Mouse (Mus musculus): ENCODE measurements around the gene Ptprt. TPM values are rescaled to one million over a fixed set of nuclear protein-coding genes. Genes with fewer than 3 reads are reported as not detected.

The Ptprt gene
- polyA plus RNA-seq, 1 experiment from 2014 or later: 2.4 TPM

DNA sequence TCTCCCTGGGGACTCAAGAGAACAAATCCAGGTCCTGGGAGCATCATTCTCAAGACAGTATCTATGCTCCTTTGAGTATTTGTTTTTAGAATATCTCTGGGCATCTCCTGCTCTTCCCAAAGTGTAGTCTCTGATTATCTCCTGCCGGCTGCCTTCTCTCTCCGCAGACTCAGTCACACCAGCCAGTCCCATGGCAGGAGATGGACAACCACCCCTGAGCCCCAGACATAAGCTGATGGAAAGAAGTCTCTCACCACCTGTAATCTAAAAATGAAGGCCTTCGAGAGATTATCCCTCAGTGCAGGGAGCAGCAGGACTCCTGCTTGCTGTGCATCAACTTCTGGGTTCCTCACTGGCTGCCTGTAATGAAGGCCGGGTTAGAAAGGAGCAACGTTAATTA lies 151.9 kb downstream of the Ptprt start:
- Histone ChIP-seq H3K4me3 (ENCODE audit: low read depth, low read length) (no peak overlapping the region), H3K9me3 (ENCODE audit: control insufficient read depth, low read length) (no peaks in the 10 kb centered on the region), H3K4me1 (ENCODE audit: control insufficient read depth, insufficient read depth, low read length) (no peaks in the 10 kb centered on the region), H3K36me3 (ENCODE audit: control insufficient read depth, insufficient read depth, low read length) (no peaks in the 10 kb centered on the region), H3K4me2 (ENCODE audit: low read depth, severe bottlenecking) (no peak overlapping the region), H3K9ac (ENCODE audit: low read length) (no peak overlapping the region), H3K27me3 (ENCODE audit: control insufficient read depth, insufficient read depth, low read length) (no peaks in the 10 kb centered on the region), H3K27ac (replicated peaks; ENCODE audit: low read depth, low read length) (no peak overlapping the region)
- DNase-seq (ENCODE audit: low spot score) (no peak), ATAC-seq (ENCODE audit: insufficient number of reproducible peaks, low FRiP score, low TSS enrichment, low read depth) (no peak)
- WGBS: 79% methylated on average over 5 of the region's 5 CpGs

DNA sequence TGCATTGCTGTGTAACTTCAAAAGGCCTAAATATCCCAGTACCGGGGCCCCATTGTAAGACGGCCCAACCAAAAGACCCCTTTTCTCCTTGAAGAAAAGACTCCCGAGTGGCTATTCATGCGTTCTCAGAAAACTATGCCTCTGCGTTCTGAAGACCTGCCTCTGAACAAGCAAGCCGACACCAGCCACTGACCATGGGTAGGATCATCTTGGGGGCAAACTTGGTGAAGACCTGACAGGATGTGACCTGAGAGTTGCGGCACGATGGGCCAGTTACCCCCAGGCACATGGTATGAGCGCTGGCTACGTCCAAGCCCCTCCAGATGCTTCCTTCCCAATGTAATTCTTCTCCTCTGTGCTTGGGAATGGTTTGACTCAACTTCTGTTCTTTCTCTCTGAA lies 153.3 kb downstream of the Ptprt start:
- Histone ChIP-seq H3K9ac (ENCODE audit: low read length) (no peak overlapping the region), H3K4me1 (ENCODE audit: control insufficient read depth, insufficient read depth, low read length) (no peaks in the 10 kb centered on the region), H3K36me3 (ENCODE audit: control insufficient read depth, insufficient read depth, low read length) (no peaks in the 10 kb centered on the region), H3K27me3 (ENCODE audit: control insufficient read depth, insufficient read depth, low read length) (no peaks in the 10 kb centered on the region), H3K27ac (replicated peaks; ENCODE audit: low read depth, low read length) (no peak overlapping the region), H3K4me2 (ENCODE audit: low read depth, severe bottlenecking) (no peak overlapping the region), H3K9me3 (ENCODE audit: control insufficient read depth, low read length) (no peaks in the 10 kb centered on the region), H3K4me3 (ENCODE audit: low read depth, low read length) (no peak overlapping the region)
- ATAC-seq (ENCODE audit: insufficient number of reproducible peaks, low FRiP score, low TSS enrichment, low read depth) (no peak), DNase-seq (ENCODE audit: low spot score) (no peak)
- 92% methylated on average over 10 of the region's 10 CpGs for WGBS

DNA sequence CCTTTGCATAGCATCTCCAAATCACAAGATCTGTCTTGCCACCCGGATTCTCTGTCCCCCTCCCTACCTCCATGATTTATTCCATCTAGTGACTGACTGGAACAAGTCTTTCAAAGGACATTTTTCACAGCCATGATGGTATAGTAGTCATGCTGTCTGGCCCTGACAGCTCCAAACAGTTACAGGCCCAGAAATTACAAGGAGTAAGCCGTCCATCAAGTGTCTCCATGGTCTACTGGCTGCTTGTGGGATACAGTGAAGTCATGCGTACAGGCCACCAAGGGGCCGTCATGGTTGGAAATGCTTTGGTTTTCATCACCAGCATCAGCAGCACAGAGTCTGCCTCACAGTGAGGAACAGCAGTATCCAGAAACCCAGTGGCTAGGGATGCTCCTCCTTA lies 156.1 kb downstream of the Ptprt start:
- Histone ChIP-seq H3K9me3 (ENCODE audit: control insufficient read depth, low read length) (no peaks in the 10 kb centered on the region), H3K9ac (ENCODE audit: low read length) (no peak overlapping the region), H3K27me3 (ENCODE audit: control insufficient read depth, insufficient read depth, low read length) (no peaks in the 10 kb centered on the region), H3K27ac (replicated peaks; ENCODE audit: low read depth, low read length) (no peak overlapping the region), H3K36me3 (ENCODE audit: control insufficient read depth, insufficient read depth, low read length) (no peaks in the 10 kb centered on the region), H3K4me1 (ENCODE audit: control insufficient read depth, insufficient read depth, low read length) (no peaks in the 10 kb centered on the region), H3K4me2 (ENCODE audit: low read depth, severe bottlenecking) (no peak overlapping the region), H3K4me3 (ENCODE audit: low read depth, low read length) (no peak overlapping the region)
- DNase-seq (ENCODE audit: low spot score): no peak
- no peak for ATAC-seq (ENCODE audit: insufficient number of reproducible peaks, low FRiP score, low TSS enrichment, low read depth)
- 82% methylated on average over 4 of the region's 4 CpGs for WGBS

DNA sequence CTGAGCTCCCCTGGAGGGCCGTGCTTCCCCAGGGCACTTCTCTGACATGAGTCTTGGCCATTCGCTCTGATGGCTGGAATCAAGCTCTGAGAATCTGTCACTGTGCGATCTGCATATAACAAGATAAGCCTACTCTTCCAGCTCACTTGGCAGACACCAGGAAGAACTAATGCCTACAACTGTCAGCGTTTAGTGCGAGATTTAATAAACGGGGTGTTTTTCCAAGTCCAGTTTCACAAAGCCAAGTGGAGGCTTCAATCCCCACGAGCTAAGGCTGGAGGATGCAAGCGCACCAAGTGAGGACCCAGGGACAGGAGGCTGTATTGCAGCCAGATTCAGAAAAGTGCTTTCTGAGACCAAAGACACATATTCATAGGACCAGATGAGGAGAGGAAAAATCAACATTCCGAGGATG lies 161.4 kb downstream of the Ptprt start:
- H3K4me3 ChIP-seq (ENCODE audit: low read depth, low read length): no peak overlapping the region
- no peak overlapping the region for H3K4me2 ChIP-seq (ENCODE audit: low read depth, severe bottlenecking)
- H3K4me1 ChIP-seq (ENCODE audit: control insufficient read depth, insufficient read depth, low read length): no peaks in the 10 kb centered on the region
- 87% methylated on average over 9 of the region's 9 CpGs for whole genome bisulfite sequencing
- ATAC-seq (ENCODE audit: insufficient number of reproducible peaks, low FRiP score, low TSS enrichment, low read depth) (no peak), DNase-seq (ENCODE audit: low spot score) (no peak)
- no peaks in the 10 kb centered on the region for H3K27me3 ChIP-seq (ENCODE audit: control insufficient read depth, insufficient read depth, low read length)
- H3K36me3 ChIP-seq (ENCODE audit: control insufficient read depth, insufficient read depth, low read length): no peaks in the 10 kb centered on the region
- H3K27ac ChIP-seq (replicated peaks; ENCODE audit: low read depth, low read length): no peak overlapping the region
- H3K9me3 ChIP-seq (ENCODE audit: control insufficient read depth, low read length): no peaks in the 10 kb centered on the region
- no peak overlapping the region for H3K9ac ChIP-seq (ENCODE audit: low read length)

DNA sequence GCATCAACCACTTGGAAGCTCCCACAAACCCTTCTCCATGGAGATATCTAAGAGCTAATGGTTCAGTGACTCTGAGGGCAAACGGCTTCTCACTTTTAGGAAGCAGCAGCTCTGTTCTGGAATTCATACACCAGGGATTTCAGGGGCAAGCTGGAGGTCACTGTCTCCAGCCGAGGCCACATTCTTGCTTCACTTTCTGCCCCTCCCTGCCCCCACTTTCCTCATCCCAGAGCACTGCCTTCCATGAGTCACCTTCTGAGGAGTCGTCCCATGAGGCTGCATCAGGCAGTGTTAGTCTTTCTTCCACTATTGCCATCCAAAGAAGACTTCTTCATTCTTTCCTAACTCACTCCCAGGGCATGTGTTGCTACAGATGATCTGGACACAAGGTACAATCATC lies 162.8 kb downstream of the Ptprt start:
- H3K27me3 ChIP-seq (ENCODE audit: control insufficient read depth, insufficient read depth, low read length): no peaks in the 10 kb centered on the region
- no peak for DNase-seq (ENCODE audit: low spot score)
- H3K27ac ChIP-seq (replicated peaks; ENCODE audit: low read depth, low read length): no peak overlapping the region
- H3K9ac ChIP-seq (ENCODE audit: low read length): no peak overlapping the region
- no peaks in the 10 kb centered on the region for H3K36me3 ChIP-seq (ENCODE audit: control insufficient read depth, insufficient read depth, low read length)
- 55% methylated on average over 3 of the region's 3 CpGs for WGBS
- ATAC-seq (ENCODE audit: insufficient number of reproducible peaks, low FRiP score, low TSS enrichment, low read depth): no peak
- no peaks in the 10 kb centered on the region for H3K4me1 ChIP-seq (ENCODE audit: control insufficient read depth, insufficient read depth, low read length)
- no peak overlapping the region for H3K4me3 ChIP-seq (ENCODE audit: low read depth, low read length)
- no peaks in the 10 kb centered on the region for H3K9me3 ChIP-seq (ENCODE audit: control insufficient read depth, low read length)
- no peak overlapping the region for H3K4me2 ChIP-seq (ENCODE audit: low read depth, severe bottlenecking)

DNA sequence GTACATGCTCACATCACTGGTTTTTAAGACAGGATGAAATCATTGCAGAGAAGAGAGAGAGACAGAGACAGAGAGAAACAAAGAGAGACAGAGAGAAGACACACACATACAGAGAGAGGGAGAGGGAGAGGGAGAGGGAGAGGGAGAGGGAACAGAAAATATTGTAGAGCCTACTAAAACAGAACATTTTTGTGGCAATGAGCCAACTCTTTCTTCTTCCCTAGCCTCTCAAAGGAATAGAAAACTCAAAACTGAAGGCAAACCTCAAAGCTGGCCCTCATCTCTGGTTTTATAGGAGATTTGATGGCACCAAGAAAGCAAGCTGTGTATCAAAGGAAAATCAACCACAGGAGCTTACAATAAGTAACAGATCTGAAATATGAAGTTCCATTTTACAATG lies 176.9 kb downstream of the Ptprt start:
- H3K4me2 ChIP-seq (ENCODE audit: low read depth, severe bottlenecking): no peak overlapping the region
- DNase-seq (ENCODE audit: low spot score) (no peak), ATAC-seq (ENCODE audit: insufficient number of reproducible peaks, low FRiP score, low TSS enrichment, low read depth) (no peak)
- H3K27me3 ChIP-seq (ENCODE audit: control insufficient read depth, insufficient read depth, low read length): no peaks in the 10 kb centered on the region
- H3K9me3 ChIP-seq (ENCODE audit: control insufficient read depth, low read length): no peaks in the 10 kb centered on the region
- no peak overlapping the region for H3K4me3 ChIP-seq (ENCODE audit: low read depth, low read length)
- no peak overlapping the region for H3K27ac ChIP-seq (replicated peaks; ENCODE audit: low read depth, low read length)
- H3K4me1 ChIP-seq (ENCODE audit: control insufficient read depth, insufficient read depth, low read length): no peaks in the 10 kb centered on the region
- H3K36me3 ChIP-seq (ENCODE audit: control insufficient read depth, insufficient read depth, low read length): no peaks in the 10 kb centered on the region
- no peak overlapping the region for H3K9ac ChIP-seq (ENCODE audit: low read length)

DNA sequence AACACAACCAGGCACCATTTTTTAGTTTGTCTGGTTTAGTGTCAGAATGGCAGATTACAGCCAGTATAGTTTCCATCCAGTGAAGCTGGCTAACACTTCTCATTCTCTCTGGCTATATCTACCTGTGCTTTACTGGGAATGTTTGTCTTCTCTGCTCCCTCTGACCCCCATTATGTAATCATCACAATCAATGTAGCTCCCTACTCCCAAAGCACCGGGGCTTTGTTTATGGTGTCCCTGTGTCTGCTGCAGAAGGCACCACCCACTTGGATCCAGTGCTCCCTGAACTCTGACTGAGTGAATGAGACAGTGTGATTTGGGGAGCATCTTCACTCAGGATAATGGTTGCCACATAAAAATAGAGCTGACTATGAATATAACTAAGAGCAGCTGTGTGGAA lies 217.8 kb downstream of the Ptprt start:
- H3K4me1 ChIP-seq (ENCODE audit: control insufficient read depth, insufficient read depth, low read length): no peaks in the 10 kb centered on the region
- 56% methylated on average over 1 of the region's 1 CpGs for WGBS
- no peak for DNase-seq (ENCODE audit: low spot score)
- no peak overlapping the region for H3K4me3 ChIP-seq (ENCODE audit: low read depth, low read length)
- H3K36me3 ChIP-seq (ENCODE audit: control insufficient read depth, insufficient read depth, low read length): no peaks in the 10 kb centered on the region
- no peak overlapping the region for H3K27ac ChIP-seq (replicated peaks; ENCODE audit: low read depth, low read length)
- ATAC-seq (ENCODE audit: insufficient number of reproducible peaks, low FRiP score, low TSS enrichment, low read depth): no peak
- no peak overlapping the region for H3K4me2 ChIP-seq (ENCODE audit: low read depth, severe bottlenecking)
- H3K27me3 ChIP-seq (ENCODE audit: control insufficient read depth, insufficient read depth, low read length): no peaks in the 10 kb centered on the region
- H3K9ac ChIP-seq (ENCODE audit: low read length): no peak overlapping the region
- H3K9me3 ChIP-seq (ENCODE audit: control insufficient read depth, low read length): no peaks in the 10 kb centered on the region

DNA sequence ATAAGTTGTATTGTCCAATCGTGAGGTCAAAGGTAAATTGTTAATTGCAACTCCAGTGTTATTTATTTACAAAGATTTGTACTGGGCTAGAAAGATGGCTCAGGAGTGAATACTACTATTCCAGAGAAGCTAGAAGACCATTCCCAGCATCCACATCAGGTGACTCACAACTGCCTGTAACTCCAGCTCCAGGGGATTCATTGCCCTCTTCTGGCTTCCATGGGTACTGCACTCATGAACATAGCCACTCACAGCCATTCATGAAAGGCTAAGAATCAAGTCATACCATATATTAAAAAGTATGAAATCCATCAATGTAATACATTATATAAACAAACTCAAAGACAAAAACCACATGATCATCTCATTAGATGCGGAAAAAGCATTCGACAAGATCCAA lies 224.3 kb downstream of the Ptprt start:
- Histone ChIP-seq H3K27ac (replicated peaks; ENCODE audit: low read depth, low read length) (no peak overlapping the region), H3K4me1 (ENCODE audit: control insufficient read depth, insufficient read depth, low read length) (no peaks in the 10 kb centered on the region), H3K27me3 (ENCODE audit: control insufficient read depth, insufficient read depth, low read length) (no peaks in the 10 kb centered on the region), H3K9me3 (ENCODE audit: control insufficient read depth, low read length) (no peaks in the 10 kb centered on the region), H3K36me3 (ENCODE audit: control insufficient read depth, insufficient read depth, low read length) (no peaks in the 10 kb centered on the region), H3K4me3 (ENCODE audit: low read depth, low read length) (no peak overlapping the region), H3K4me2 (ENCODE audit: low read depth, severe bottlenecking) (no peak overlapping the region), H3K9ac (ENCODE audit: low read length) (no peak overlapping the region)
- no peak for ATAC-seq (ENCODE audit: insufficient number of reproducible peaks, low FRiP score, low TSS enrichment, low read depth)
- no peak for DNase-seq (ENCODE audit: low spot score)
- WGBS: 85% methylated on average over 3 of the region's 3 CpGs

DNA sequence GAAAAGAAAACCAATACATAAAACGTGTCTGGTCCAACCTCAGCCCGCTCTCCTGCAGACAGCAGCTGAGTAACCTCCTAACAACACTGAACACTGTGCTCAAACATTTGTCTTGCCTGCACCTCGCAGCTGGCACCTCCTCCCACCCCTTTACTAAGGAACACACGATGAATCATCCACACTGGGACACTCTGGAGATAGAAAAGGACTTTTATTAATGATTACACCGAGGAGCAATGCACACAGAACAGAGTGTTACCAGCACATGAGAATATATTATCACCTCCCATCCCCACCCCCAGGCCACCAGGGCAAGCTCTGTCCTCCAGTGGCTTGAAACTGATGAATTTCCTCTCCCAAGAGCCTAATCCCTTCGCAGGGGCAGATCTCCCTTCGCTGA lies 230.8 kb downstream of the Ptprt start:
- Histone ChIP-seq H3K27me3 (ENCODE audit: control insufficient read depth, insufficient read depth, low read length) (no peaks in the 10 kb centered on the region), H3K4me3 (ENCODE audit: low read depth, low read length) (no peak overlapping the region), H3K9me3 (ENCODE audit: control insufficient read depth, low read length) (no peaks in the 10 kb centered on the region), H3K4me2 (ENCODE audit: low read depth, severe bottlenecking) (no peak overlapping the region), H3K36me3 (ENCODE audit: control insufficient read depth, insufficient read depth, low read length) (no peaks in the 10 kb centered on the region), H3K9ac (ENCODE audit: low read length) (no peak overlapping the region), H3K4me1 (ENCODE audit: control insufficient read depth, insufficient read depth, low read length) (no peaks in the 10 kb centered on the region), H3K27ac (replicated peaks; ENCODE audit: low read depth, low read length) (no peak overlapping the region)
- DNase-seq (ENCODE audit: low spot score): no peak
- ATAC-seq (ENCODE audit: insufficient number of reproducible peaks, low FRiP score, low TSS enrichment, low read depth): no peak
- 64% methylated on average over 7 of the region's 7 CpGs for WGBS
